Mouse (Mus musculus): ENCODE data around the gene Gm37240. TPM values are rescaled to one million over a fixed set of nuclear protein-coding genes. Genes with fewer than 3 reads are reported as not detected.
A peak's percentile ranks its signal among the peaks of the same experiment; 100 is the strongest.

Gene Gm37240
- polyA plus RNA-seq, 1 experiment from 2014 or later = 0.21 TPM

DNA sequence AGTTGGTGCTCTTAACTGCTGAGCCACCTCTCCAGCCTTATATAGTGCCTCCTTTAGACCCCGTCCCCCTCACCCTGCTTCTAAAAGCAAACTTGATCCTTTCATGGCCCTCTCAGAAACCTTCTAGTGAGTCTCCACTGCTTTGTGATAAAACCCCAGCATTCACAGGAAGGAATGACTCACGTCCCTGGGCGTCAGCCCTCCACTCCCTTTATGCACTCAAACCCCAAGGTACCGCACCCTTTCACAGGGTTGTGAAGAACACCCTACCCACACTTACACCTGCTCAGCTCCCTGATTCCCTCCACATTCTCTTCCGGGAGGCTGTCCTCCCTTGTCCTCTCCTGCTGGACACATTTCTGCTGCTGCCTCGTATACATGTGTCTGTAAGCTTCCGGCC is 1268.3 kb downstream of the Gm37240 start:
- H3K4me1 ChIP-seq (replicated peaks) = no peaks in the 10 kb centered on the region
- no peak overlapping the region for H3K9ac ChIP-seq
- H3K36me3 ChIP-seq = no peaks in the 10 kb centered on the region
- 0 out of 2 replicates have a peak, but pooled peaks cover 3% of the 10 kb centered on the region for H3K27me3 ChIP-seq
- no peak overlapping the region for H3K27ac ChIP-seq
- H3K4me3 ChIP-seq (replicated peaks) = no peak overlapping the region
- no peaks in the 10 kb centered on the region for H3K9me3 ChIP-seq (replicated peaks)
- no peak overlapping the region for H3K4me2 ChIP-seq
- ATAC-seq (ENCODE audit: low read depth) (no peak), DNase-seq (no peak)
- WGBS (ENCODE audit: insufficient replicate concordance) = 75% methylated on average over 7 of the region's 7 CpGs

DNA sequence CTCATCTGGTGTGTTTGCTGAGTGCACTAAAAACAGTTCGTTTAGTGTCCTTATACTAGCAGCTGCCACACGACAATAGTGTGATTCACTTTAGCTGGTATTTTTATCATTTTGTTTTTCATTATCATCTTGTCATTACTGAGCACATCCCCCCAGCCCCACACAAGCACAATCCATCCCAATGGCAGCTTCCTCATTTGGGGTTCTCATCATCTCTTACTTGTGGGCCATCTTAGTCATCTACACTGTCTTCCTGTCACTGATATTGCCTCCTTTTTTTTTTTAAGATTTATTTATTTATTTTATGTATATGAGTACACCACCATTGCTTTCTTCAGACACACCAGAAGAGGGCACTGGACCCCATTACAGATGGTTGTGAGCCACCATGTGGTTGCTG is 1268.7 kb downstream of the Gm37240 start:
- Histone ChIP-seq H3K4me2 (no peak overlapping the region), H3K9ac (no peak overlapping the region), H3K36me3 (no peaks in the 10 kb centered on the region), H3K4me1 (replicated peaks) (no peaks in the 10 kb centered on the region), H3K9me3 (replicated peaks) (no peaks in the 10 kb centered on the region), H3K27me3 (0 out of 2 replicates have a peak, but pooled peaks cover 3% of the 10 kb centered on the region), H3K4me3 (replicated peaks) (no peak overlapping the region), H3K27ac (no peak overlapping the region)
- DNase-seq (no peak), ATAC-seq (ENCODE audit: low read depth) (no peak)
- WGBS (ENCODE audit: insufficient replicate concordance) = 70% methylated on average over 2 of the region's 2 CpGs

DNA sequence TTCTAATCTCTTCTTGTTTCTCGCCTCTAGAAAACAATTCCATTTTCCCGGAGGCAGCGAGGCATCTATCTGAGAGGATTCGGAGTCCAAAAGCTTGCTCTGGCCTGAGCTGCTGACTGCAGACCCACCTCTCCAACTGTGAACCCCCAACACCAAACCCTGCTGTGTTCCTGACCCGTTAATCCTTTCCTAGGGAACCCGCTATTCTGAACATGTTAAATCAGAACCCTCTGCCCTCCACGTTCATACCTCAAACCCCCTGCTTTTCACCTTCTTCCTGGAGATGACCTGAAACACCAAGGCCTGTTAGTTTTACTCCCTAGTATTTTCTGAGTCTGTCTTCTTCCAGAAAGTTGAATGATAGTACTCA is 1271.5 kb downstream of the Gm37240 start:
- Histone ChIP-seq H3K9ac (no peak overlapping the region), H3K27me3 (no peaks in the 10 kb centered on the region), H3K4me3 (replicated peaks) (no peak overlapping the region), H3K9me3 (replicated peaks) (no peaks in the 10 kb centered on the region), H3K27ac (no peak overlapping the region), H3K4me2 (no peak overlapping the region), H3K4me1 (replicated peaks) (no peaks in the 10 kb centered on the region), H3K36me3 (no peaks in the 10 kb centered on the region)
- DNase-seq = no peak
- ATAC-seq (ENCODE audit: low read depth) = no peak
- WGBS (ENCODE audit: insufficient replicate concordance) = 49% methylated on average over 7 of the region's 7 CpGs

DNA sequence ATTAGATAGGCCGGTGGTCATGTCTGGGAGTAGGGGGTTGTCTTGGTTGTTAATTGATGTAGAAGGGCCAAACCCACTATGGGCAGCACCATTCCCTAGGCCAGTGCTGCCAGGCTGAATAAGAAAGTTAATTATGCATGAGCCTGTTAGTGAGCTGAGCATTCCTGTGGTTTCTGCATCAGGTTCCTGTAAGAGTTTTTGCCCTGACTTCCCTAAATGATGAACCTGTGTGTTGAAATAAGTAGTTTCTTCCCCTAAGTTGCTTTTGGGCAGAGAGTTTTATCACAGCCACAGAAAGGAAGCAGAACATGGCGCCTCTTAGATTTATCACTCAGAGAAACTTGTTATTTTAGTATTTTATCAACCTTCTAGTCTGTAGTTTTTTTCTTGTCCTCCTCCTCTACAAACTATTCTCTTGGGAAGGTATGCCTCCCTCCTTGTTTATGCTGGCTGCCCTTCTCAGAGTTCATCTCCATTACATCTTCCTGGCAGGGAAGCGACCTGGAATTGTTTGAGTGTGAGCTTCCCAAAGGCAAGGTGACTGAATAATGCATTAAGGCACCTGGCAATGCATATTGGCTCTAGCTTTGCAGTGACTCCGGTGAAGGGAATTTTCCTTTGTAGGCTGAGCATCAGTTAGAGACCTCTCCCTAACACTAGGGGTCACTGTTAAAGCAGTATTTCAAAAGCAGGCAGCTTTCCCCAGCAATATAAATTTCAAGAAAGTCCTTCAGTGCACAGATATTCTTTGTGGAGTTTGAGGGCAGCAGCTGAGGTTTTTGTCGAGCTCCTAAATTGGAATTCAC is 1272.1 kb downstream of the Gm37240 start:
- WGBS (ENCODE audit: insufficient replicate concordance) = 18% methylated on average over 5 of the region's 5 CpGs
- Histone ChIP-seq H3K27me3 (no peaks in the 10 kb centered on the region), H3K4me3 (replicated peaks) (no peak overlapping the region), H3K27ac (no peak overlapping the region), H3K36me3 (no peaks in the 10 kb centered on the region), H3K4me2 (no peak overlapping the region), H3K4me1 (replicated peaks) (no peaks in the 10 kb centered on the region), H3K9me3 (replicated peaks) (no peaks in the 10 kb centered on the region), H3K9ac (no peak overlapping the region)
- ATAC-seq (ENCODE audit: low read depth) (no peak), DNase-seq (no peak)

DNA sequence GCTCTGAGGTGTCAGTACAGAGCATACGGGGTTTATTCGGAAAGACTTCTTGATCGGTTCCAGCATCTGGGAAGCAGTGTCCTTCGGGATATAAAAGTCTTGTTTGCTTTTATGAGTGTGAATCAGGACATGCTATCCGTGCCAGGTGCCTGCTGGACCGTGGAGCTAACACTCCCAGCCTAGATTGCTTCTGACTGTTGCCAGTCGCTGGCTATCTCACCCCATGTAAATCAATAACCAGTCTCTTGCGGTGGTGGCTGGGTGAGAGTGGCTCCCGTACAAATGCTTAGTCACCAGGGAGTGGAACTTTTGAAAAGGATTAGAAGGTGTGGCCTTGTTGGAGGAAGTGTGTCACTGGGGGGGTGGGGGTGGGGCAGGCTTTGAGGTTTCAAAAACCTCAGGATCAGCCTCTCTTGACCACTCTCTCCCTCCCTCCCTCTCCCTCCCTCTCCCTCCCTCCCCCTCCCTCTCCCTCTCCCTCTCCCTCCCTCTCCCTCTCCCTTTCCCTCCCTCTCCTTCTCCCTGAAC is 1277.1 kb downstream of the Gm37240 start:
- Histone ChIP-seq H3K9me3 (replicated peaks) (no peaks in the 10 kb centered on the region), H3K9ac (no peak overlapping the region), H3K36me3 (no peaks in the 10 kb centered on the region), H3K4me1 (replicated peaks) (no peaks in the 10 kb centered on the region), H3K27ac (no peak overlapping the region), H3K4me3 (replicated peaks) (no peak overlapping the region), H3K27me3 (no peaks in the 10 kb centered on the region), H3K4me2 (no peak overlapping the region)
- no peak for ATAC-seq (ENCODE audit: low read depth)
- DNase-seq = no peak
- WGBS (ENCODE audit: insufficient replicate concordance) = 68% methylated on average over 9 of the region's 9 CpGs

DNA sequence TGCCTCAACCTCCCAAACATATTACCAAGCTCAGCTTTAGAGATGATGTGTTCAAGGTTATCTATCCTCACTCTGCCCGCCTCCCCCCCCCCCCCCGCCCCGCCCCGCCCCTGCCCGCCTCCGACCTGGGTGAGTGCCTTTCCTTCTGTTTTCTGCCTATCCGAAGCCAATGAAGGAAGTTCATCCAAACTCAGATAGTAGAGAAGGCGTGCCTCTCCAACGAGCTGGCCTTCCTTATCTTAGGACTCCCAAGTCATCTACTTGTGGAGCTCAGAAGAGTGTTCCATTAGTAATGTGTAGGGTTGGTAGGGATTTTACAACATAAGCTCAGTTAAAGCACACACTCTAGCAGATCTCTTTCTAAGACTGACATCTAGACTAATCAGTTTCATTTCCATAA is 1284.1 kb downstream of the Gm37240 start:
- Histone ChIP-seq H3K9ac (no peak overlapping the region), H3K27me3 (0 out of 2 replicates have a peak, but pooled peaks cover under 1% of the 10 kb centered on the region), H3K27ac (no peak overlapping the region), H3K9me3 (replicated peaks) (no peaks in the 10 kb centered on the region), H3K4me2 (peak overlapping the region; percentile 21; the same call in 1 of the 2 replicates), H3K4me1 (replicated peaks) (peaks cover 21% of the 10 kb centered on the region), H3K4me3 (replicated peaks) (no peak overlapping the region), H3K36me3 (no peaks in the 10 kb centered on the region)
- DNase-seq (no peak), ATAC-seq (ENCODE audit: low read depth) (peak; percentile 65; the same call in 1 of the 2 replicates)
- 26% methylated on average over 9 of the region's 9 CpGs for WGBS (ENCODE audit: insufficient replicate concordance)

DNA sequence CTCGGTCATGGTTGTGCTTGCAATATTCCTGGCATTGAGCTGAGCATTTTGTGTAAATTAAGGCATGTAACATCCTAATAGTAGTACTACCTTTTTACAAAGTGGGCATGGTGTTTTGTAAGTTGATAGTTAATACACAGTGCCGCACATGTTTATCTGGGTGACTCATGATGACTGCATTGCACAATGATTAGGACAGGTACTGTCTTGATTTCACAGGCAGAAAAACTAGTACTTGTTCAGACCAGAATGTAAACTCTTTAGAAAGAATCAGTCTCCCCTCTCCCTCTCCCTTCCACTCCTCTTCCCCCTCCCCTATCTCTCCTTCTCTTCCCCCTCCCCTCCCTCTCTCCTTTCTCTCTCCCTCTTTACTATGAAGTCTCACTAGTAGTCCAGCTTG is 1284.6 kb downstream of the Gm37240 start:
- no peak for DNase-seq
- WGBS (ENCODE audit: insufficient replicate concordance) = 73% methylated on average over 2 of the region's 2 CpGs
- no peak overlapping the region for H3K4me3 ChIP-seq (replicated peaks)

DNA sequence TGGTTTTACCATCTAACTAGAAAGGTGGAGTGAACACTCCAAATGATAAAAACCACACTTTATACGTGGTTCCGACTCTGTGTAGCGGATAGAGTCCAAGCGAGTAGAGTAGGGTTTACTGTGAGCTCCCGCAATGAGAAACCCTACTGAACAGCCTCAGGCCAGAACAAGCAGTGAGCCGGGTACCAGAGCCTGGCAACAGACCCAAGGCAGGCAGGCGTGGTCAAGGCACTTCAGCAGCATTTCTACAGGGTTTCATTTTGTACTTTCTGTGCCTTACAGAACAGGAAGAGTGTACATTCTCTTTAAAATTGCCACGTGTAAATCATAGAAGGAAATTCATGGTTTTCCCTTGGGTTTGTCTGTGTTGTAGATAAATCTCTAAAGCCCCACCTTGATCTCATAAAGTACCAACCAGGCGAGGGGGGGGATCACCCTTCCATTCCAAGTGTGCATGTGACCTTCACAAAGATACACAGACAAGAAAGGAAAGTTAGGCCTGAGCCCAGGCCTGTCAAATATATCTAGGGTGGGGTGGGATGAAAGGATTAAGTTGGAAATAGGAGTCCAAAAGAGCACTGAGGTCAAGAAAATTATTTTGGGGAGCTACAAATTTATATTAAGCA is 1285.3 kb downstream of the Gm37240 start:
- Histone ChIP-seq H3K36me3 (no peaks in the 10 kb centered on the region), H3K4me1 (replicated peaks) (peaks cover 21% of the 10 kb centered on the region), H3K9ac (no peak overlapping the region), H3K27me3 (0 out of 2 replicates have a peak, but pooled peaks cover 7% of the 10 kb centered on the region), H3K27ac (no peak overlapping the region), H3K9me3 (replicated peaks) (no peaks in the 10 kb centered on the region), H3K4me3 (replicated peaks) (no peak overlapping the region), H3K4me2 (no peak overlapping the region)
- ATAC-seq (ENCODE audit: low read depth) (no peak), DNase-seq (no peak)
- WGBS (ENCODE audit: insufficient replicate concordance) = 63% methylated on average over 9 of the region's 9 CpGs

More for the DNA sequence above, 1284.6 kb downstream of the Gm37240 start:
- 0 out of 2 replicates have a peak, but pooled peaks cover 3% of the 10 kb centered on the region for H3K27me3 ChIP-seq
- H3K4me2 ChIP-seq = no peak overlapping the region
- no peak overlapping the region for H3K27ac ChIP-seq
- no peak overlapping the region for H3K9ac ChIP-seq
- peaks cover 21% of the 10 kb centered on the region for H3K4me1 ChIP-seq (replicated peaks)
- ATAC-seq (ENCODE audit: low read depth) = no peak
- no peaks in the 10 kb centered on the region for H3K36me3 ChIP-seq
- H3K9me3 ChIP-seq (replicated peaks) = no peaks in the 10 kb centered on the region

DNA sequence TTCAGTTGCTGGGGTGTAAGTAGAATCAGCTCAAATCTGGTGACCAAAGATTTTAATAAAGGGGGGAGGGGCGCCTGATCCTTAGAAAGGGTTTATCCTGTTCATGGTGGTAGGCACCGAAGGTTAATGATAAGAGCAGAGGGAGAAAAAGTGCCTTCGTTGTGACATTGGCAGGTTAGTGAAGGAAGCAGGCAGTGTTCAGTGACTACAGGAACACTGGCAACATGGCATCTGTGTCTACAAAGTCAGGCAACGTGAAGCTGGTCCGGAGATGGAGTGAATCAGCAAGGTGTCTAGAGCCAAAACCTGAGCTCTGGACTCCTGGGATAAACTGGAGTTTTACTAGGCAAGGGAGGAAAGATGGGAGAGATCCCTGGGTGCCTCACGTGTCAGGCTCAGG is 1288.6 kb downstream of the Gm37240 start:
- no peak for ATAC-seq (ENCODE audit: low read depth)
- peaks cover 33% of the 10 kb centered on the region for H3K27me3 ChIP-seq
- no peak for DNase-seq
- 61% methylated on average over 6 of the region's 6 CpGs for WGBS (ENCODE audit: insufficient replicate concordance)
- peaks cover 27% of the 10 kb centered on the region for H3K4me1 ChIP-seq (replicated peaks)
- H3K27ac ChIP-seq = no peak overlapping the region
- no peaks in the 10 kb centered on the region for H3K9me3 ChIP-seq (replicated peaks)
- H3K9ac ChIP-seq = no peak overlapping the region
- no peak overlapping the region for H3K4me3 ChIP-seq (replicated peaks)
- H3K4me2 ChIP-seq = no peak overlapping the region
- H3K36me3 ChIP-seq = no peaks in the 10 kb centered on the region

DNA sequence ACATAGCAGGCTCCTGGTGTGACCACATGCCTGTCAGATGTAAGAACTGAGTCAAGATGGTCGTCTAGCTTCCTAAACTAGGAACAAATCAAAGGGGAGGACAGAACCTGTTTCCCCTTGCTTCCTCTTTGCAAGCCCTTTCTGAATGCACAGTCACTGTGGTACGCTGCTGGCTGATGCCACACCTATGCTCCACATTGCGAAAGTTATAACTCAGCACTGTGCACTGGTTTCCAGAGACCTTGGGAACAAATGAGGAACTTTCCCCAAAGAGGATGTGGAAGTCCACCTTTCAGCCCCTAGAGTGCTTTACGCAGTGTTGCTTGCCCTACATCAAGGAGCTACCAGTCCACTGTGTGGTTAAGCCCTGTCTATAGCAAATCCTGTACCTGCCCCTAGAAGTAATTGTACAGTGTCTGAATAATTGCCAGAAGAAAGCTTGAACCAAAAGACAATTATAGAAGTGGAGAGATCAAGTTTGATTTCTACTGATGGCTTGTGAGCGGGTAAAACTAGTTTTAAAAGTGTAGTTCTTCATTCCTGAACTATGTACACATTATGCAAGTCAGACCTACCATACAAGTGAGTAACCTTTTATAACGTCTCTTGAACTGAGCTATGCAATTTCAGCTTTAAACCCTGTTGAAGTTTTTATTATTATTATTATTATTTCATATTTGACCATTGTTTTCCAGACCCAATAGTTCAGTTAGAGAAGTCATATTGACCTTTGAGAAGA is 1289.2 kb downstream of the Gm37240 start:
- no peak for DNase-seq
- ATAC-seq (ENCODE audit: low read depth) = no peak
- no peaks in the 10 kb centered on the region for H3K36me3 ChIP-seq
- no peak overlapping the region for H3K4me2 ChIP-seq
- 39% methylated on average over 6 of the region's 6 CpGs for WGBS (ENCODE audit: insufficient replicate concordance)
- H3K4me1 ChIP-seq (replicated peaks) = peaks cover 21% of the 10 kb centered on the region
- no peak overlapping the region for H3K9ac ChIP-seq
- no peak overlapping the region for H3K27ac ChIP-seq
- peaks cover 38% of the 10 kb centered on the region for H3K27me3 ChIP-seq
- no peaks in the 10 kb centered on the region for H3K9me3 ChIP-seq (replicated peaks)
- no peak overlapping the region for H3K4me3 ChIP-seq (replicated peaks)

DNA sequence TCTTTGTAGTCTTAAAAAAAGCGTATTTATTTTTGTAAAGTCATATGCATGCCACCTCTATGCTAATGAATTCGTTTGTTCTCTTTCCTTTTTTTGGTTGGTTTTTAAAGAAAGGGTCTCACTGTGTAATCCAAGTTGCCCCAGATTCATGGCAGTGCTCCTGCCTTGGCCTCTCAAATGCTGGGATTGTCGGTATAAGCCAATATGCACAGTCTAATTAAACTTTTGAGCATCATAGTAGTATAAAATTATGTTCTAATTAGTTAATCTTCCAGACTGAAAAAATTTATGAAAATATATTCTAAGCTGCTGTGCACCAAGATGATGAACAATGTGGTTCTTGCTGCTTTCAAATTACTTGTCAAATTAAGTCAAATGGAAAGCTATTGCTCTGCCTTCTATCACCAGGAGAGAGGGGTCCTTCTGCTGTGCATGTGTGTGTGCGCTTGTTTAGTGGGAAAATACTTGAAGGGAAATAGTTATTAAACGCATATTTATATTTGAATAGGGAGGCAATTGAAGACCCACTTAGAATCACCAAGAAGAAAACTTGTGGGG is 1291.6 kb downstream of the Gm37240 start:
- H3K27me3 ChIP-seq = peaks cover 43% of the 10 kb centered on the region
- ATAC-seq (ENCODE audit: low read depth) = no peak

More for the DNA sequence above, 1291.6 kb downstream of the Gm37240 start:
- WGBS (ENCODE audit: insufficient replicate concordance) = 32% methylated on average over 5 of the region's 5 CpGs
- Histone ChIP-seq H3K4me1 (replicated peaks) (peaks cover 8% of the 10 kb centered on the region), H3K27ac (no peak overlapping the region), H3K36me3 (no peaks in the 10 kb centered on the region), H3K9me3 (replicated peaks) (no peaks in the 10 kb centered on the region), H3K4me2 (peak overlapping the region; percentile 61), H3K4me3 (replicated peaks) (peak overlapping the region; percentile 52; the same call in 1 of the 2 replicates), H3K9ac (no peak overlapping the region)
- no peak for DNase-seq

Data from liver, embryonic 13.5 days (tissue).